ENCODE assay signal across 8 mouse cellular contexts in the genomic region with DNA sequence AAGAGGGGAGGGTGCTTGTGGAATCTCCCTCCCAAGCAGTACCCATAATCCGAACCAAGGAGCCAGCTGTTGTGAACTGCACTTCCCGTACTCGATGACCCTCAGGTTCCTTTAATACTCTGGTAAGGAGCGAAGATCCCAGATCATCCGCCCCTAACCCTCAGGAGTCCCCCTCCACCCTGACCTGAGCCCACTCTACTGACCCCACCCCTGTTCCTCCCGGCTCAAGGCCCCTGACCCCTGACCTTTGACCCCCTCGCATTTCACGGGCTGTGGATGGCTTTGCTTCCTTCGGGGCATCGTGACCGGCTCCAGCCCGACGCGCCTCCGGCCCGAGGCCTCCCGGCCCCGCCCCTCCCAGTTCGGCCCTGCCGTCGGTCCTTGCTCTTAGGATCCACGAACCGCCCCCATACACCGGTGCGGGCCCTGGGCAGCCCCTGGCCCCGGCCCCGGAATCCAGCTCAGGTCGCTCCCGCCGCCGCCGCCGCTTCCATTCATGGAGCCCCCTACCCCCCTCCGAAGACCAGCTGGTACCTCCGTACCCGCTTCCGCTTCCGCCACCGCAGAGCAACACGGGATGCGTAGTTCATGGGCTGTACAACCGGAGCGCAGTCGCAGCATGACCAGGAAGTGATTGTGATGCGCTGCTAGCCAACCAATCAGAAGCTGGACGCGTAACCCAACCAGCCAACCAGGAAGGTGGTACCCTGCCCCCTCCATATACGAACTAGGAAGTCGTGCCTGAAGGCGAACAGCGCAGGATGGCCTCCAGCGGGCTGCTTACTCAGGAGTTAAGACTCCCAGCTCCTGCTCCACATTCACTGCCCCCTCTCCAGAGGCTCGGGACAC. TPM values are rescaled to one million over a fixed set of nuclear protein-coding genes. Genes with fewer than 3 reads are reported as not detected.
DNase-seq lines count a peak whose midpoint lies in the region; ATAC-seq and TF ChIP-seq lines count a peak whose summit lies in the region.

A gene (minus strand): TSS at position 562 of the 849 bp plus-strand sequence.

- peak within 1 kb of the TSS; percentile 89 for H3K9ac ChIP-seq in forebrain, embryonic 16.5 days (replicated peaks; ENCODE audit: low read depth, low read length)
- H3K9ac ChIP-seq in lung, embryonic 14.5 days, result peak within 1 kb of the TSS; percentile 83

- peak; percentile 96 for DNase-seq in G1E (ENCODE audit: low spot score)
- DNase-seq in cerebellum, adult 18-20 months, result peak; percentile 93 to 98
- peak; percentile 91 to 92 for DNase-seq in heart, postnatal 36 days
- peak; percentile 92 to 99 for DNase-seq in layer of hippocampus, adult 2 months (ENCODE audit: low spot score in 2 of 2)
- peak; percentile 98 for DNase-seq in lung, embryonic 14.5 days
- peak; percentile 93 for DNase-seq in thymus, adult 2 months

- intact Hi-C loops in heart, postnatal 36 days (cut with DNase I), result loop anchor here (2.0 kb wide), 1 partner anchor 19 kb away; a partner anchor contains a TSS

- peaks cover 66% of the 10 kb centered on the region for H3K4me1 ChIP-seq in G1E (ENCODE audit: insufficient read depth, low read depth, low read length)
- H3K4me1 ChIP-seq in forebrain, embryonic 16.5 days (replicated peaks; ENCODE audit: control insufficient read depth, insufficient read depth, low read length), result peaks cover 17% of the 10 kb centered on the region
- peaks cover 4% of the 10 kb centered on the region; the same call in 1 of the 2 replicates for H3K4me1 ChIP-seq in lung, embryonic 14.5 days (ENCODE audit: insufficient read depth)
- H3K4me1 ChIP-seq in olfactory bulb, adult 2 months (ENCODE audit: control insufficient read depth, insufficient read depth, low read length), result peaks cover 17% of the 10 kb centered on the region
- peaks cover 13% of the 10 kb centered on the region for H3K4me1 ChIP-seq in thymus, adult 2 months (replicated peaks; ENCODE audit: control insufficient read depth, insufficient read depth, low read length)

- peak within 1 kb of the TSS; percentile 84 for H3K4me3 ChIP-seq in G1E (ENCODE audit: low read depth, low read length)
- H3K4me3 ChIP-seq in forebrain, embryonic 16.5 days (replicated peaks; ENCODE audit: low read length), result peak within 1 kb of the TSS; percentile 81
- H3K4me3 ChIP-seq in layer of hippocampus, adult 2 months, result peak within 1 kb of the TSS; percentile 87
- H3K4me3 ChIP-seq in lung, embryonic 14.5 days (ENCODE audit: low read depth, low read length), result peak within 1 kb of the TSS; percentile 83
- peak within 1 kb of the TSS; percentile 69 for H3K4me3 ChIP-seq in olfactory bulb, adult 2 months (ENCODE audit: insufficient read depth, low read depth, low read length)
- peak within 1 kb of the TSS; percentile 63 for H3K4me3 ChIP-seq in thymus, adult 2 months (ENCODE audit: control insufficient read depth, insufficient read depth, low read length)

- no peak for TF ChIP-seq CTCF in G1E (IDR thresholded peaks at IDR 0.05; ENCODE audit: low read depth, low read length)
- TF ChIP-seq CTCF in layer of hippocampus, adult 2 months (conservative IDR thresholded peaks at IDR 0.05), result 0 out of 2 replicates have a peak, but pooled peaks have one; percentile 16
- no peak for TF ChIP-seq CTCF in lung, embryonic 14.5 days (IDR thresholded peaks at IDR 0.05; ENCODE audit: low read depth)
- no peak for TF ChIP-seq CTCF in olfactory bulb, adult 2 months (IDR thresholded peaks at IDR 0.05; ENCODE audit: insufficient read depth, low read depth, low read length)
- TF ChIP-seq CTCF in thymus, adult 2 months (IDR thresholded peaks at IDR 0.05; ENCODE audit: borderline replicate concordance, control insufficient read depth, extremely low read depth, insufficient read depth, low read length, poor library complexity), result peak; percentile 55; the same call in 1 of the 2 replicates

- peak within 1 kb of the TSS; percentile 76 for H3K27ac ChIP-seq in forebrain, embryonic 16.5 days (ENCODE audit: low read length)
- H3K27ac ChIP-seq in layer of hippocampus, adult 2 months, result peak within 1 kb of the TSS; percentile 92
- peak within 1 kb of the TSS; percentile 65 for H3K27ac ChIP-seq in lung, embryonic 14.5 days (ENCODE audit: low read depth)
- H3K27ac ChIP-seq in olfactory bulb, adult 2 months (ENCODE audit: insufficient read depth, low read depth, low read length), result peak within 1 kb of the TSS; percentile 28
- H3K27ac ChIP-seq in thymus, adult 2 months (ENCODE audit: control insufficient read depth, insufficient read depth, low read length), result peak within 1 kb of the TSS; percentile 26; the same call in 1 of the 2 replicates

- H3K9me3 ChIP-seq in G1E (replicated peaks), result no peaks in the 10 kb centered on the region
- H3K9me3 ChIP-seq in forebrain, embryonic 16.5 days (ENCODE audit: control insufficient read depth, low read length), result peaks cover 3% of the 10 kb centered on the region
- H3K9me3 ChIP-seq in lung, embryonic 14.5 days (ENCODE audit: low read depth, low read length), result peaks cover 6% of the 10 kb centered on the region; the same call in 1 of the 2 replicates

- H3K27me3 ChIP-seq in G1E (ENCODE audit: insufficient read depth, low read length), result no peaks in the 10 kb centered on the region
- H3K27me3 ChIP-seq in forebrain, embryonic 16.5 days (replicated peaks; ENCODE audit: control insufficient read depth, insufficient read depth, low read length), result no peaks in the 10 kb centered on the region
- H3K27me3 ChIP-seq in lung, embryonic 14.5 days (ENCODE audit: insufficient read depth, low read length), result no peaks in the 10 kb centered on the region
- no peaks in the 10 kb centered on the region for H3K27me3 ChIP-seq in thymus, adult 2 months (ENCODE audit: control insufficient read depth, insufficient read depth, low read length)

- WGBS in forebrain, embryonic 16.5 days, result under 1% methylated on average over 53 of the region's 53 CpGs
- WGBS in lung, embryonic 14.5 days, result under 1% methylated on average over 53 of the region's 53 CpGs
- under 1% methylated on average over 53 of the region's 53 CpGs for WGBS in olfactory bulb, adult 2 months
- under 1% methylated on average over 53 of the region's 53 CpGs for WGBS in thymus, adult 2 months

- peak within 1 kb of the TSS; percentile 70 for H3K4me2 ChIP-seq in forebrain, embryonic 16.5 days (ENCODE audit: low read length)
- H3K4me2 ChIP-seq in lung, embryonic 14.5 days, result peak within 1 kb of the TSS; percentile 90

- ATAC-seq in G1E (ENCODE audit: extremely low read depth, insufficient number of reproducible peaks, low FRiP score, poor library complexity, severe bottlenecking), result peak; percentile 98
- ATAC-seq in forebrain, embryonic 16.5 days, result peak; percentile 97
- ATAC-seq in lung, embryonic 14.5 days (ENCODE audit: insufficient read depth), result peak; percentile 98

- peak; percentile 56 for TF ChIP-seq POLR2A in olfactory bulb, adult 2 months (IDR thresholded peaks at IDR 0.05; ENCODE audit: insufficient read depth, low read depth, low read length)
- peak; percentile 88 for TF ChIP-seq POLR2A in thymus, adult 2 months (IDR thresholded peaks at IDR 0.05; ENCODE audit: control insufficient read depth, extremely low read depth, insufficient read depth, low read length, poor library complexity)

- H3K36me3 ChIP-seq in G1E (replicated peaks), result peaks cover 90% of the 10 kb centered on the region
- H3K36me3 ChIP-seq in forebrain, embryonic 16.5 days (ENCODE audit: control insufficient read depth, insufficient read depth), result peaks cover 46% of the 10 kb centered on the region
- peaks cover 83% of the 10 kb centered on the region for H3K36me3 ChIP-seq in lung, embryonic 14.5 days (ENCODE audit: insufficient read depth)
- peaks cover 64% of the 10 kb centered on the region for H3K36me3 ChIP-seq in thymus, adult 2 months (ENCODE audit: control insufficient read depth, insufficient read depth, low read length)

RNA-seq across cellular contexts. Expression of the gene that starts here (rescaled TPM):
- 9.4 and 12.2 TPM in 2 replicates for total RNA-seq in G1E (2014; fragmentation: Nextera tagmentation)
- 7.0 and 7.6 TPM in 2 replicates for total RNA-seq in G1E (2017)
- 35.7 and 48.2 TPM in 2 replicates for polyA plus RNA-seq in G1E (2012)
- 13.0 and 14.7 TPM in 2 replicates for polyA plus RNA-seq in forebrain, embryonic 16.5 days (2015; fragmentation: Nextera tagmentation; extraction: Ambion mirVana)
- 10 to 100 TPM in 1 of 2 experiments, 1 to 10 TPM in 1; 7.9 to 10.3 TPM for total RNA-seq in heart, postnatal 36 days (2021)
- total RNA-seq in layer of hippocampus, adult 2 months (2021), result 10 to 100 TPM; 29.3 to 29.5 TPM
- 5.4 and 7.1 TPM in 2 replicates for polyA plus RNA-seq in lung, embryonic 14.5 days (2014; fragmentation: Nextera tagmentation; extraction: Ambion mirVana)
- polyA plus RNA-seq in olfactory bulb, adult 2 months (2012; ENCODE audit: insufficient read depth, insufficient read length, low replicate concordance, missing spikeins), result not detected in 2 replicates
- 88.5 and 90.3 TPM in 2 replicates for polyA plus RNA-seq in thymus, adult 2 months (2012; rRNA removed)

Comparison
In these comparisons a context has a peak if more than half of its experiments do, and no peak if none do; other contexts are left out.
1. Peak in every context shown above with its lines: DNase-seq, ATAC-seq, H3K4me3 ChIP-seq and H3K27ac ChIP-seq.
2. CTCF ChIP-seq: peak in layer of hippocampus, adult 2 months (single experiment) and thymus, adult 2 months (single experiment); none in G1E (single experiment), lung, embryonic 14.5 days (single experiment) and olfactory bulb, adult 2 months (single experiment).
3. H3K27ac ChIP-seq: peak in every context shown above with its lines; median percentile 92 in layer of hippocampus, adult 2 months; 76 in forebrain, embryonic 16.5 days; 65 in lung, embryonic 14.5 days; 28 in olfactory bulb, adult 2 months; 26 in thymus, adult 2 months.